Mouse (Mus musculus) bone marrow macrophage, adult 2 months (primary cell): ENCODE results near the gene Gfod1.

ENCODE experiments used
- CTCF ChIP-seq: IDR thresholded peaks from 2 replicates; pipeline ENCODE4 v1.5.1; 2012; ENCODE audit warnings: low read depth, mild to moderate bottlenecking, low read length, moderate library complexity
- POLR2A ChIP-seq: IDR thresholded peaks from 2 replicates; pipeline ENCODE4 v1.6.1; 2012; ENCODE audit warnings: mild to moderate bottlenecking, low read depth, low read length, borderline replicate concordance

GRCm38 (mm10) chr13:43152005-43152520 lies 151.9 kb downstream of the Gfod1 start:
- TF ChIP-seq CTCF: no peak
- TF ChIP-seq POLR2A: no peak
